Mouse (Mus musculus) lung, embryonic 15.5 days (tissue): ENCODE data around the gene Oaz1. TPM values are rescaled to one million over a fixed set of nuclear protein-coding genes. Genes with fewer than 3 reads are reported as not detected.

Experiments
- ATAC-seq: fragments of 200-750 bp; cut with Nextera tagmentation; 2 replicates; pipeline ENCODE4 v1.8.0; 2017; ENCODE audit warnings: moderate number of reproducible peaks, borderline replicate concordance; ENCODE audit not compliant: low FRiP score, low TSS enrichment; ENCODE audit errors: extremely low read depth
- H3K27ac ChIP-seq: fragments of 300-500 bp; sonication (generic); 2 replicates; pipeline ENCODE4 v1.5.1; 2015; ENCODE audit warnings: moderate library complexity, mild to moderate bottlenecking, inconsistent platforms
- H3K27me3 ChIP-seq: fragments of 300-500 bp; sonication (generic); 2 replicates; pipeline ENCODE4 v1.6.1; 2015; ENCODE audit warnings: inconsistent platforms
- H3K36me3 ChIP-seq: fragments of 300-500 bp; sonication (generic); 2 replicates; pipeline ENCODE4 v1.6.1; 2015; ENCODE audit warnings: inconsistent platforms
- H3K4me1 ChIP-seq: fragments of 300-500 bp; sonication (generic); 2 replicates; pipeline ENCODE4 v1.6.1; 2015; ENCODE audit warnings: inconsistent platforms
- H3K4me2 ChIP-seq: fragments of 300-500 bp; sonication (generic); 2 replicates; pipeline ENCODE4 v1.6.1; 2015; ENCODE audit warnings: inconsistent platforms, mild to moderate bottlenecking, moderate library complexity
- H3K4me3 ChIP-seq: fragments of 300-500 bp; sonication (generic); 2 replicates; pipeline ENCODE4 v1.5.1; 2015; ENCODE audit warnings: mild to moderate bottlenecking, inconsistent platforms
- H3K9ac ChIP-seq: fragments of 300-500 bp; sonication (generic); 2 replicates; pipeline ENCODE4 v1.6.1; 2015; ENCODE audit warnings: inconsistent platforms
- H3K9me3 ChIP-seq: fragments of 300-500 bp; sonication (generic); 2 replicates; pipeline ENCODE4 v1.6.1; 2016; ENCODE audit warnings: inconsistent platforms
- WGBS: fragments of 180-500 bp; shearing (Covaris S2); methylation state at CpG from one replicate; pipeline ENCODE4 v1.1.7; 2015; 5-methylcytosine and 5-hydroxymethylcytosine counted together
- polyA plus RNA-seq: library from polyadenylated mRNA; unstranded; fragments of >200 nt; fragmentation: Nextera tagmentation; extraction: Ambion mirVana; gene quantifications from 2 replicates; pipeline ENCODE4 v1.2.1, GENCODE M21; 2015

The Oaz1 gene
- polyA plus RNA-seq, 1 experiment from 2014 or later = 1,965 TPM

GRCm38 (mm10) chr10:80804916-80805315 is 21.5 kb upstream of the Oaz1 start, which contains the start of gene Amh:
TSS of gene Amh (plus strand) at chr10:80805243.
- H3K4me2 ChIP-seq = no peak within 1 kb of the TSS
- H3K4me1 ChIP-seq = peaks cover 40% of the 10 kb centered on the region
- 69% methylated on average over 6 of the region's 6 CpGs for WGBS
- H3K4me3 ChIP-seq = no peak within 1 kb of the TSS
- peaks cover 45% of the 10 kb centered on the region for H3K36me3 ChIP-seq
- peaks cover 28% of the 10 kb centered on the region for H3K27me3 ChIP-seq
- H3K9ac ChIP-seq = no peak within 1 kb of the TSS
- H3K9me3 ChIP-seq = no peaks in the 10 kb centered on the region
- no peak for ATAC-seq
- no peak within 1 kb of the TSS for H3K27ac ChIP-seq

- 71% methylated on average over 5 of the region's 5 CpGs for WGBS
- H3K27ac ChIP-seq = no peak overlapping the region
- no peak overlapping the region for H3K4me2 ChIP-seq
- H3K36me3 ChIP-seq = peaks cover 45% of the 10 kb centered on the region
- peaks cover 38% of the 10 kb centered on the region for H3K4me1 ChIP-seq
- H3K4me3 ChIP-seq = no peak overlapping the region
- peaks cover 32% of the 10 kb centered on the region for H3K27me3 ChIP-seq
- ATAC-seq = no peak
- no peaks in the 10 kb centered on the region for H3K9me3 ChIP-seq
- no peak overlapping the region for H3K9ac ChIP-seq
These were observed 21.1 kb upstream of the Oaz1 start for GRCm38 (mm10) chr10:80805322-80805721.

- WGBS = 9% methylated on average over 3 of the region's 3 CpGs
- Histone ChIP-seq H3K4me3 (no peak overlapping the region), H3K9me3 (no peaks in the 10 kb centered on the region), H3K9ac (no peak overlapping the region), H3K36me3 (peaks cover 39% of the 10 kb centered on the region), H3K27ac (no peak overlapping the region), H3K4me2 (no peak overlapping the region), H3K4me1 (peaks cover 36% of the 10 kb centered on the region), H3K27me3 (peaks cover 32% of the 10 kb centered on the region)
- ATAC-seq = peak; percentile 9; the same call in 1 of the 2 replicates
These were observed 20.5 kb upstream of the Oaz1 start for GRCm38 (mm10) chr10:80805925-80806324.

GRCm38 (mm10) chr10:80806341-80807056 is 20.0 kb upstream of the Oaz1 start:
- no peaks in the 10 kb centered on the region for H3K9me3 ChIP-seq
- peak overlapping the region; percentile 42 for H3K4me3 ChIP-seq
- H3K27me3 ChIP-seq = peaks cover 32% of the 10 kb centered on the region
- ATAC-seq = no peak
- peak overlapping the region; percentile 71 for H3K27ac ChIP-seq
- peaks cover 36% of the 10 kb centered on the region for H3K4me1 ChIP-seq
- peaks cover 34% of the 10 kb centered on the region for H3K36me3 ChIP-seq
- 41% methylated on average over 34 of the region's 34 CpGs for WGBS
- H3K9ac ChIP-seq = peak overlapping the region; percentile 58
- H3K4me2 ChIP-seq = peak overlapping the region; percentile 91

GRCm38 (mm10) chr10:80807057-80807627 is 19.3 kb upstream of the Oaz1 start:
- ATAC-seq = peak; percentile 63
- Histone ChIP-seq H3K36me3 (peaks cover 27% of the 10 kb centered on the region), H3K9me3 (no peaks in the 10 kb centered on the region), H3K27me3 (peaks cover 34% of the 10 kb centered on the region), H3K27ac (peak overlapping the region; percentile 71), H3K4me2 (peak overlapping the region; percentile 91), H3K4me1 (peaks cover 36% of the 10 kb centered on the region), H3K4me3 (peak overlapping the region; percentile 42), H3K9ac (peak overlapping the region; percentile 58)
- WGBS = 0% methylated on average over 55 of the region's 58 CpGs

- no peak overlapping the region for H3K27ac ChIP-seq
- H3K36me3 ChIP-seq = peaks cover 15% of the 10 kb centered on the region
- H3K4me3 ChIP-seq = peak overlapping the region; percentile 16
- H3K27me3 ChIP-seq = peaks cover 36% of the 10 kb centered on the region
- H3K9ac ChIP-seq = peak overlapping the region; percentile 33; the same call in 1 of the 2 replicates
- no peak for ATAC-seq
- peak overlapping the region; percentile 91 for H3K4me2 ChIP-seq
- H3K9me3 ChIP-seq = no peaks in the 10 kb centered on the region
- H3K4me1 ChIP-seq = peaks cover 36% of the 10 kb centered on the region
- WGBS = 16% methylated on average over 40 of the region's 40 CpGs
These were observed 18.1 kb upstream of the Oaz1 start for GRCm38 (mm10) chr10:80808099-80808984.

GRCm38 (mm10) chr10:80808985-80809632 is 17.3 kb upstream of the Oaz1 start:
- ATAC-seq = no peak
- Histone ChIP-seq H3K4me3 (peak overlapping the region; percentile 16), H3K9me3 (no peaks in the 10 kb centered on the region), H3K4me1 (peaks cover 36% of the 10 kb centered on the region), H3K4me2 (peak overlapping the region; percentile 47), H3K36me3 (peaks cover 8% of the 10 kb centered on the region), H3K27ac (no peak overlapping the region), H3K27me3 (peaks cover 36% of the 10 kb centered on the region), H3K9ac (peak overlapping the region; percentile 33; the same call in 1 of the 2 replicates)
- WGBS = 7% methylated on average over 17 of the region's 18 CpGs

- Histone ChIP-seq H3K9me3 (no peaks in the 10 kb centered on the region), H3K4me1 (peaks cover 36% of the 10 kb centered on the region), H3K36me3 (no peaks in the 10 kb centered on the region), H3K27ac (no peak overlapping the region), H3K27me3 (peaks cover 36% of the 10 kb centered on the region), H3K9ac (no peak overlapping the region), H3K4me3 (no peak overlapping the region), H3K4me2 (peak overlapping the region; percentile 23)
- 6% methylated on average over 20 of the region's 20 CpGs for WGBS
- no peak for ATAC-seq
These were observed 16.4 kb upstream of the Oaz1 start for GRCm38 (mm10) chr10:80810084-80810483.

- Histone ChIP-seq H3K27ac (no peak overlapping the region), H3K36me3 (no peaks in the 10 kb centered on the region), H3K9ac (no peak overlapping the region), H3K4me1 (peaks cover 22% of the 10 kb centered on the region), H3K27me3 (peaks cover 26% of the 10 kb centered on the region), H3K9me3 (no peaks in the 10 kb centered on the region), H3K4me3 (no peak overlapping the region), H3K4me2 (no peak overlapping the region)
- ATAC-seq = no peak
- WGBS = 35% methylated on average over 5 of the region's 5 CpGs
These were observed 13.9 kb upstream of the Oaz1 start for GRCm38 (mm10) chr10:80812391-80813041.

- peaks cover 23% of the 10 kb centered on the region for H3K27me3 ChIP-seq
- H3K4me1 ChIP-seq = peaks cover 15% of the 10 kb centered on the region
- no peak within 1 kb of the TSS for H3K4me3 ChIP-seq
- H3K27ac ChIP-seq = no peak within 1 kb of the TSS
- no peak within 1 kb of the TSS for H3K4me2 ChIP-seq
- 50% methylated on average over 4 of the region's 4 CpGs for WGBS
- H3K9ac ChIP-seq = no peak within 1 kb of the TSS
- no peak for ATAC-seq
- no peaks in the 10 kb centered on the region for H3K9me3 ChIP-seq
- no peaks in the 10 kb centered on the region for H3K36me3 ChIP-seq
These were observed 13.1 kb upstream of the Oaz1 start, which contains the start of gene Jsrp1 for GRCm38 (mm10) chr10:80813366-80813765. TSS of gene Jsrp1 (minus strand) at chr10:80813498.

- Histone ChIP-seq H3K4me3 (no peak overlapping the region), H3K9me3 (no peaks in the 10 kb centered on the region), H3K9ac (no peak overlapping the region), H3K36me3 (no peaks in the 10 kb centered on the region), H3K27me3 (peaks cover 9% of the 10 kb centered on the region), H3K27ac (no peak overlapping the region), H3K4me1 (peaks cover 4% of the 10 kb centered on the region; the same call in 1 of the 2 replicates), H3K4me2 (no peak overlapping the region)
- WGBS = 52% methylated on average over 7 of the region's 7 CpGs
- no peak for ATAC-seq
These were observed 11.7 kb upstream of the Oaz1 start for GRCm38 (mm10) chr10:80814800-80815199.
